Mouse (Mus musculus) layer of hippocampus, postnatal 10 days (tissue): ENCODE results near the gene Gpx8. TPM values are rescaled to one million over a fixed set of nuclear protein-coding genes. Genes with fewer than 3 reads are reported as not detected.
A peak's percentile ranks its signal among the peaks of the same experiment; 100 is the strongest.

Experiments
- DNase-seq, 2 experiments: peaks; one replicate each; pipeline ENCODE4 v3.0.0; 2021; ENCODE audit warnings: low spot score in 2 of 2
- long read RNA-seq: library from polyadenylated mRNA; stranded (forward); transcript quantifications from one replicate; pipeline ENCODE4 v2.0.0, GENCODE M21; 2023
- total RNA-seq, 2 experiments: library from RNA; stranded (reverse); gene quantifications; 2 replicates each; pipeline ENCODE4 v1.2.3; 2021

Gpx8 gene
- total RNA-seq, result 10 to 100 TPM; 15.5 to 18.5 TPM
- long read RNA-seq, transcript Gpx8-201 (3 exons, 1,042 nt), result major isoform, 19 of 22 reads
- long read RNA-seq, partial matches to known transcripts, result 1 of 22 reads
- long read RNA-seq, other reads (novel, unspliced or antisense), result 0 of 22 reads

GRCm38 (mm10) chr13:113046211-113046883 is at the start of gene Gpx8:
Gene Gpx8, minus strand, starts transcription at chr13:113046410.
- DNase-seq, result peak; percentile 33 to 47

- DNase-seq, result no peak
These were observed 48.4 kb upstream of the Gpx8 start for GRCm38 (mm10) chr13:113094618-113095017.

GRCm38 (mm10) chr13:113090489-113090888 is 44.3 kb upstream of the Gpx8 start:
- no peak for DNase-seq

GRCm38 (mm10) chr13:113087226-113088017 is 41.2 kb upstream of the Gpx8 start:
- DNase-seq, result no peak

GRCm38 (mm10) chr13:113084732-113085131 is 38.5 kb upstream of the Gpx8 start:
- DNase-seq, result no peak

GRCm38 (mm10) chr13:113082101-113082500 is 35.9 kb upstream of the Gpx8 start:
- no peak for DNase-seq

- DNase-seq, result no peak
These were observed 32.8 kb upstream of the Gpx8 start for GRCm38 (mm10) chr13:113079021-113079420.

- DNase-seq, result no peak
These were observed 18.3 kb upstream of the Gpx8 start for GRCm38 (mm10) chr13:113064542-113064941.

GRCm38 (mm10) chr13:113061746-113062145 is 15.5 kb upstream of the Gpx8 start:
- DNase-seq, result no peak

GRCm38 (mm10) chr13:113055826-113056225 is 9.6 kb upstream of the Gpx8 start:
- peak; percentile 22 to 34 for DNase-seq

- no peak for DNase-seq
These were observed 8.0 kb upstream of the Gpx8 start for GRCm38 (mm10) chr13:113054230-113054629.

GRCm38 (mm10) chr13:113047647-113048046 is 1.4 kb upstream of the Gpx8 start:
- DNase-seq, result no peak

- no peak for DNase-seq
These were observed 808 bp upstream of the Gpx8 start for GRCm38 (mm10) chr13:113047018-113047417.

GRCm38 (mm10) chr13:113045458-113046110 is 626 bp downstream of the Gpx8 start:
- no peak for DNase-seq

- DNase-seq, result no peak
These were observed 1.3 kb downstream of the Gpx8 start for GRCm38 (mm10) chr13:113044876-113045275.

- DNase-seq, result peak; percentile 67 to 75
These were observed 10.4 kb downstream of the Gpx8 start for GRCm38 (mm10) chr13:113035852-113036251.

- DNase-seq, result peak; percentile 25 to 50
These were observed 11.2 kb downstream of the Gpx8 start, which contains the start of gene Cdc20b for GRCm38 (mm10) chr13:113034950-113035421. Gene Cdc20b, plus strand, starts transcription at chr13:113035111.

- DNase-seq, result peak in 1 of 2 experiments; percentile 12
These were observed 11.8 kb downstream of the Gpx8 start for GRCm38 (mm10) chr13:113034271-113034886.

GRCm38 (mm10) chr13:113032831-113033230 is 13.4 kb downstream of the Gpx8 start:
- DNase-seq, result no peak

- DNase-seq, result peak; percentile 34 to 53
These were observed 14.2 kb downstream of the Gpx8 start for GRCm38 (mm10) chr13:113031792-113032571.
